Mouse (Mus musculus): ENCODE results near the gene Ktn1.

The Ktn1 gene

DNA sequence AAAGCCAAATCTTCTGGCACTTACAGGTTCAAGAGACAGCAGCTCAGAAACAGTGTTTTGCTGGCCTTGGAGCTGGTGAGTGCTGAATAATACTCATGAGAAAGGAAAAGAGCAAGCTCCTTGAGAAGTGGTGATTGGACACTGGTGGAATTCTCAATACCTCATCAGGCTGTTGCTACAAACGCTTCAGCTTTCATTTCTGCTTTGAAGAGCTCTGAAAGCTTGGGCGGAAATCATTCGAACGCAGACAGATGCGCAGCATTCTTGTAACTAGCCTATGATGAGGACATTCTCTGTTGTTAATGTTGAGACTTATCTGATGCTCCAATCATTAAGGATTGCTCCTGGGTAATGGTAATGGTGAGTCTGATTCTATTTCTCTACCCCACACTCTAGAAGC lies at the start of gene Ktn1:
Ktn1 (plus strand) TSS at position 231 of the 400 bp plus-strand sequence.
- no peak for DNase-seq (ENCODE audit: low spot score in 2 of 2)

DNA sequence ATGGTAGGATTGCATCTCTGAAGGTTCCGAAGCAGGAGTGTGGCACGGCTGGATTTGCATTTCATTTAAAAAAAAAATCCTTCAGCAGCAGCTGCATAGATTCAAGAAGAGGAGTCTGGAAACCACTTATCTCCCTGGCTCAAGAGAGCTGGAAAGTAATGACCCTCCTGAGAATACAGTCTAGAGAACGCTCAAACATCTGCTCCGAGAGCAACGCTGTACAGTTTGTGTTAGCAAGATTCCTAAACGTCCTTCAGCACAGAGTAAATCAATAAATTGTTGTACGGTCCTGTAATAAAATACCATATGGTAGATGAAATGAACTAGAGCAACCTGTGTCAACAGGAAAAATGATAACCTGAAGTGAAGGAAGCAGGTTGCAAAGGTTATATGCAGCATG lies 35.0 kb upstream of the Ktn1 start:
- no peak for DNase-seq (ENCODE audit: low spot score in 2 of 2)

DNA sequence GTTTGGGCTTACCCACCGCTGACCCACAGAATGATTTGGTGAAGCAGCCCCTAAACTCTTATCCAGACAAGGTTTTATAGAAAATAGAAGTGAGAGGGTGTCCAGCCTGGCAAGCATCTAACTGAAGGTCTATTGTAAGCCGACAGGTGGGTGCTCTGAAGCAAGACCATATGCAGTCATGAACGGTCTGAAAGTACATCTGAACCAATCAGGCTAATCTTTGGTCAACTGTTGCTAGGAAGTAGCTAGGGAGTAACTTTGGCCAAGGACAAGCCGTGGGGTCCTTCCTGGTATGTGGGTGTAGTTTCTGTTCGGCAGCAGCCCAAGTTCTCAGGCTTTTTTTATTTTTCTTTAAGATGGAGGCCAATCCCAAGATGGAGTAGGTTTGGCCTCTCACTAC lies 29.4 kb upstream of the Ktn1 start:
- DNase-seq (ENCODE audit: low spot score in 2 of 2), result no peak

DNA sequence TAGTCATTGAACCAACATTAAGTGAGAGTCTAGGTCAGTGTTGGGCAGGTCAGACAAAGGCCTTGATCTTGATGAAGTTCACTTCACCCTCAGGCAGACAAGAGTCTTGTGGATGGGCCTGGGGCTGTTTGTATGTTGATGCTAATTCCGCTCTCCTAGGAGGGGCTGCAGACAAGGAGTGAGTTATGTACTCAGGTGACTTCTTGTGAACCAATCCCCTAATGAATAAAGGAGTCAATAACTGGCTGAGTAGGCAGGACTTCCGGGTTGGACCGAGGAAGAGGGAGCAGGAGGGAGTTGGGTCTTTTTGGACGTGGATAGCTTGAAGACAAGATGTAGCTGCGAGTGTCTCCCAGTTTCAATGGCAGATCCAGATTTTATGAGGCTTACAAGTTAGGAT lies 26.3 kb upstream of the Ktn1 start:
- DNase-seq (ENCODE audit: low spot score in 2 of 2), result no peak

DNA sequence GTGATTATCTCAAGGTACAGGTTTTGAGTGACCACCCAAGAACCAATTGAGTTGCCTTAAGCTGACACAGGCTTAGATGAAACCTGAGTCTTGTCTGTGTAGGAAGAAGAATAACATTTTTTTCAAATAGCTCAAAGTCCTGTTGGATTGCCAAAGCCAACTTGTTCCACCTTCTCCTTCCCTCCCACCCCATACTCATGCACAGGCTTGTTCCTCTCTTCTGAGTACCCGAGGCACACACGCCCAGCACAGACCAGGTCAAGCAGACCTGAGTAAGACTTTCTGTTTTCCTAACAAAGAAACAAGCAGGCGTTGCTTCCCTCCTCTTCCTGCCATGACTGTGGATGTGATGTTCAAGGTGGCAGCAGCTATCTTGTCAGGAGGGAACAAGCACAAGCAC lies 23.4 kb upstream of the Ktn1 start:
- no peak for DNase-seq (ENCODE audit: low spot score in 2 of 2)

DNA sequence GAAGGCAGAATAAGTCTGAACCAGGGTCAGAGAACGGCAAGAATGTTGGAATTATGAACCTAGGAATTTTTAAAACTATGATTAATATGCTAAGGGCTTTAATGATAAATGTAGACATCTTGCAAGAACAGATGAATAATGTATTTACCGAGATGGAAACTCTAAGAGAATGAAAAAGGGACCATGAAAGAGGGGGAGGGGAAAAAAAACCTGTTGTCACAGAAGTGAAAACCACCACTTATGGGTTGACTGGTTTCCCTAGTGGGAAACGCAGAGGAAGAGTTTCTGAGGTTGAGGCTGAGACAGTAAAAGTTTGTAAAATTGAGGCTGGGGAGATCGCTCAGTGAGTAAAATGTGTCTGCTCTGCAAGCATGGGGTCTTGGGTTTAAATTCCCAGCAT lies 22.1 kb upstream of the Ktn1 start:
- no peak for DNase-seq (ENCODE audit: low spot score in 2 of 2)

DNA sequence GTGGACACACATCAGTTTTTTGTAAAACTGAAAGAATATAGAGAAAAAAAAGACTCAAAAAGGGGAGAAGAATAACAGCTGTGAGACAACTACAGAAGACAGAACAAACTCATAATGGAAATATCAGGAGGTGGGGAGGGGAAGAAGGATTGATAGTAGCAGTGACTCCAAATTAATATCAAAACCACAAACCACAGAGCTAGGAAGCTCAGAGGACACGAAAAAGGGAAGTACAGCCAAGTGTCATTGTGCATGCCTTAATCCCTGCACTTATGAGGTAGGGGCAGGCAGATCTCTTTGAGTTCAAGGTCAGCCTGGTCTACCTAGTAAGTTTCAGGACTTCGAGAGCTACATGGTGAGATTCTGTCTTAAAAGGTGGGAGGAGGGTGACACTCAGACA lies 21.4 kb upstream of the Ktn1 start:
- DNase-seq (ENCODE audit: low spot score in 2 of 2), result no peak

DNA sequence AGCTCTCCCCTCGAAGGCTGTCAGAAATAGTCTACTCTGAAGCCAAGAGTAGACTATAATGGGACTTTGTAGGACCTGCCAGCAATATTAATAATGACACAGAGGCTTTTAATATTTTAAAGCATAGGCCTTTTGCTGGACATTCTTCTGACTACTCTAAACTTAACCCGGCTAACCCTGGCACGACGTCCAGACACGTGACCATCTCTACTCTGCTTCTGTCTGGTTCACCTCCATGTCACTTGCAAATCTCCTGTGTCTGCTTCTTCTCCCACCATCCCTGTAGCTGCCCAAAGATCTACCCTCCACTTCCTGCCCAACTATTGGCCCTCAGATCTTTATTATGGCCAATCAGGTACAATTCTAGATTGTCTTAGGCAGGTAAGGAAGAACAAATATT lies 20.9 kb upstream of the Ktn1 start:
- DNase-seq (ENCODE audit: low spot score in 2 of 2), result no peak

DNA sequence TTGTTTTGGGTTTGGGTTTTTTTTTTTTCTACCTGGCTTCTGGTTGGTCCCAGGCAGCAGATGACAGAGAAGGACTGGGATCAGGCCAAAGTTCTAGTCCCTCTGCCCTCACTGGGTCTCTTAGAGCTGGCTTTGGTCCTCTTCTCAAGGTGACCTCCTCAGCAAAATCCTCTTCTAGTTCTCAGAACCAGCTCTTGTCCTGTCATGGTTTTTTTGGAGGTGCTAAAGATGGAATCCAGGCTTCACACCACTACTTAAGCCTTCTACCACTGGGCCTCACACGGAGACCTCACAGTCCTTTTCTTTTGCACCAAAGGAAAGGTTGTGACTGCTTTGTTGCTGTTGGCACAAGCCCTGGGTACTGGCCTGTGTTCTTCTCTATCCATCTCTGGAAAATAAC lies 15.8 kb upstream of the Ktn1 start:
- no peak for DNase-seq (ENCODE audit: low spot score in 2 of 2)

DNA sequence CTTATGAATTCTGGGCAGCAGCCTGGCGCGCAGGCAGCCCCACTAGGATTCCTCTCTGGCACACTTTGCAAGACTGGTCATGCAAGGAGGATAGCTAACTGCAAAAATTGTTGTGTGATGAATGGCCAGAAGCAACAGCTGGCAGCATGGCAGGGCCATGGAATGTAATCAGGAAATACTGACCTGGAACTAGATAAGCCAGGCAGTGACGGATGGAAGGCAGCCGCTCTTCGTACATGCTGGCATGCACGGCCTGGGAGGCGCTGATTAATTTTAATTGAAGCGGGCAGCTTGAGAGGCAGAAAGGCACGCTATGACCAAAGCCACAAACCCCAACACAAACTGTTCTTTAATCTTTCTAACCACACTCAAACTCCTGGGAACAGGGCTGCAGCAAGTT lies 13.8 kb upstream of the Ktn1 start:
- DNase-seq (ENCODE audit: low spot score in 2 of 2), result peak in 1 of 2 experiments; percentile 17

DNA sequence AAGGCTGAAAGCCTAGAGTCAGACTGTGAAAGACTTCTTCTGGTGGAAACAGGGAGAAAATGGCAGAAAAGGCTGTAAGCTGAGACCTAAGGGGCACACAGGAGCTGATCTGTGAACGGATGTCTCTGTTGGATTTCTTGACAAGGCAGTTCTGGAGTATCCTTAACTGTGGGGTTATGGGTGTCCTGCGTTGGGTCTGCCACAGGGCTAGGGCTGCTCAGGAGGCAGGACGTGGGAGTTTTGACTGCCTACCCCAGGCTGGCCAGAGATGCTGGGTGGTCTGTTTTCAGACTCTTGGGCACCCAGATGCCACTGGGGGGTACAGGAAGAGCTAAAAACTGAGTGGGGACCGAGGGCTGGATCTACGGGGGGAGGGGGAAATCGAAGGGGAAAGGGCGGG lies 13.4 kb upstream of the Ktn1 start:
- DNase-seq (ENCODE audit: low spot score in 2 of 2), result no peak

DNA sequence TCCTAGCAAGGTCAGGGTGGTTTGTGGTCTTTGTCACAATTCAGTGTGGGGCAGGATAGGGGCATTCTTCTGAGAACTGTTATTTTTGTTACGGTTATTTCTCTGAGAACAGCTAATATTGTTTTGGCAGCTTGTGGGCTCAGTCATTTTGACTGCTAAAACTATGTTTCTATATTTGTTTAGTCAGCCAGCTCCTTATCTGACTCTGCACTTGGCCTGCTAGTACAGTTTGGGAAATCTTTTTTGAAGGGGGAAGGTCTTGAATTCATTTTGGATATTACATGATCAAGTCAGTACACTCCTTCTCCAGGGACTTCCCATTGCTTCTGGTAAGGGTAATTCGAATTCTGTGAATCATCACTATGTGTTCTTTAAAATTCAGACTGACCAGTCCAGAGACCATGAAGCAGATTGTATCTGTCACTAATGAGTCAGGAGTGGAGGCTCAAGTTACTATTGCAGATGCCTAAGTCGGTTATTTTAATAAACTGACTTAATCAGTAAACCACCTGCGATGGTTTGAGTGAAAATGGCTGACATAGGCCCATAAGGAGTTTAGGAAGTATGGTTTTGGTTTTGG lies 9.8 kb upstream of the Ktn1 start:
- DNase-seq (ENCODE audit: low spot score in 2 of 2), result no peak

DNA sequence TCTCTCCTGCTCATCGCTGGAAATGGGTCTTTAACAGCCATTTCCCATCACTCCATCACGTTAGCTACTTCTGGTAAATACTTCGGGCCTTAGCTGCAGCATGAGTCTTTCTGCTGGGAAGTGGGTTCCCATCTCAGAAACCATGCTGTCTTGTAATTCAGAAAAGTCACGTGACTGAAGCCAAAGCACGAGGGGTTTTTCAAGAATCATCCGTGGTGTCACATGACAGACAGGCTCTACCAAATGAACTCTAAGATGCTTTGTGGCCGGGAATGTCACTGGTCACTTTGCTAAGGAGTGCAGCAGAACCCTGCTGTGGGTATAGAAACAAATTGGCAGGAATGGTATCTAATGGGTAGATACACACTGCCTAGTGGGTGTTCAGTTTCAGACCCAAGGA lies 2.6 kb upstream of the Ktn1 start:
- no peak for DNase-seq (ENCODE audit: low spot score in 2 of 2)

DNA sequence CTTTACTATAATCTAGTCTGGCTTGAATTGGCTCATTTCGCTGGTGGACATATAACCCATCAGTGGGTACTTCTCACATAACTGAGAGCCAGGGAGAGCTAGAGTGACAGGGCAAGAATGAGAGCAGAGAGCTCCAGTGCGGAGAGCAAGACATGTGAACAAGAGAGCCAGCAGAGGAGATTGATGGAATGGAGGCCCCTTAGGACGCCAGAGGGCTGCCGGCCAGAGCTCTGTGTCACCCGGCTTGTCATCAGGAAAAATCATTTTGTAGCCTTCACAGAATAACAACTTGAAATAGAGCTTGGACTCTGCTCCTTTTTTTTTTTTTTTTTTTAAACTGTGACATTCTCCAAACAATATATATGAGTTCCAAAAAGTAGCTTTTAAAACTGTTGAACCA lies 2.0 kb upstream of the Ktn1 start:
- no peak for DNase-seq (ENCODE audit: low spot score in 2 of 2)

DNA sequence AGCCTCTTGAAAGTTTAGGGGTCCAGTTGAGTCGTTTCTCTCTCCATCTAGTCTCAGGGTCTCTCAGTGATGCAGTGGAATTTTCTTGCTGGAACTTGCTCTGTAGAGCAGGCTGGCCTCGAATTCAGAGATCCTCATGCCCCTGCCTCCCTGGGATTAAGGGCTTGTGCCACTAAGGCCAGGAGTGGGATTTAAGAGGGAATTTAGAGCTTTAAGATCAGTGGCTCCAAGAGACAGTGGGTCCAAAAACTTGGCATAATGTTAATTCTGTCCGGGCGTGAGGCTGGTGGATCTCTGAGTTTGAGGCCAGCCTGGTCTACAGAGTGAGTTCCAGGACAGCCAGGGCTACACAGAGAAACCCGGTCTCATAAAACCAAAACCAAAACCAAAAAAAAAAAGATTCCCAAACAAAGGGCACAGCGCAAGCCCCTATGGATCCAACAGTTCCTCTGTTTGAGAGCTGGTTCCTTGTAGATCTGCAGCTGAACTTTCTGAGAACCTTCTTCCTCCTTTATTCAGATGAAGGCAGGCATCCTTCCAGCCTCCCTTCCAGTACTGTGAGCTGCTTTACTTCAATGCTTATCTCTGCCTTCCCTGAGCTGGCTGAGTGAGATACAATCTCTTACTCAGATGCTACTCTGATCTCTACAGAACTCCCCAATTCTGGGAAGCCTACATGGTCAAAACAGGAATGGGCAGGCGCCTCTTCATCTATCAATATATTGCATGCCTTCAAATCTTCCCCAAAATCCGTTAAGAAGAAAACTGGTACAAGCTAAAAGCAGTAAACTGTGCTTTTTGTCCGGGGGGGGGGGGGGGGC lies 1.3 kb upstream of the Ktn1 start:
- no peak for DNase-seq (ENCODE audit: low spot score in 2 of 2)

DNA sequence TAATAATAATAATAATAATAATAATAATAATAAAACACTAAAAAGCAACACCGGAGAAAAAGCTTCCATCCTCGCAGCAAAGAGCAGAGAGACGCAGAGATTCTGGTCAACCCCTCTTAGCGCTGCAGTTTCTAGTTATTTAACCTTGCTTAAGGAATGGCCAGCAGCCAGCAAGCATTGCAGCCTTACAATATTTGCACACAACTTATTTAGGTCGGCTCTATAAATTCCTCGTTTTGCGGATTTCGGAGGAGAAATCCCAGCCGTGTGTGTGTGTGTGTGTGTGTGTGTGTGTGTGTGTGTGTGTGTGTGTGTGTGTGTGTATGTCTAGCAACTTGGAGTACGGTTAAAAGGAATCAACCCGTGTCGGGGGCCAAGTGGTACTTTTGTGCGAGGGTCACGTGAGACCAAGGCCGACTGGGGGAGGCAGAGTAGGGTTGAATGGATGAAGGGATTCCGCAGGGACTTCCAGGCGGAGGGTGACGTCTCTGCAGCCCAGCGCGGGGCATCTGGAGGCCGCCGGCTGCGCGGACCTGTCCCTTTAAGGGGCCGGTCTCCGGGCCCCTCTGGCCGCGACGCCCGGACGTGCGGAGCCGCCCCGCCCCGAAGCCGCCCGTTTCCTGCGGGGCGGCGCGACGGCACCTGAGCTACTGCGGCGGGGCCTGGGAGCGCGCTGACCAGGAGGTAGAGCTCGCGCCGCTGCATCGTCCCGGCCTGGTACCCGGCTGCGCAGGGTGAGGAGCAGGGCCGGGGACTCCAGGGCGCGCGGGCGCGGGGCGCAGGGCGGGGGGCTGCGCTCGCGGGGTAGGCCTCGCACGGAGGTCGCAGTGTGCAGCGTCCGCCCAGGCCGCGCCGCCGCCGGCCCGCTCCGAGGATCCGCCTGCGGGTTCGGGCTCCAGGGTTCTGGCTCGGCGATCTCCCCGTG lies 720 bp downstream of the Ktn1 start:
- DNase-seq (ENCODE audit: low spot score in 2 of 2), result peak; percentile 63 to 84

DNA sequence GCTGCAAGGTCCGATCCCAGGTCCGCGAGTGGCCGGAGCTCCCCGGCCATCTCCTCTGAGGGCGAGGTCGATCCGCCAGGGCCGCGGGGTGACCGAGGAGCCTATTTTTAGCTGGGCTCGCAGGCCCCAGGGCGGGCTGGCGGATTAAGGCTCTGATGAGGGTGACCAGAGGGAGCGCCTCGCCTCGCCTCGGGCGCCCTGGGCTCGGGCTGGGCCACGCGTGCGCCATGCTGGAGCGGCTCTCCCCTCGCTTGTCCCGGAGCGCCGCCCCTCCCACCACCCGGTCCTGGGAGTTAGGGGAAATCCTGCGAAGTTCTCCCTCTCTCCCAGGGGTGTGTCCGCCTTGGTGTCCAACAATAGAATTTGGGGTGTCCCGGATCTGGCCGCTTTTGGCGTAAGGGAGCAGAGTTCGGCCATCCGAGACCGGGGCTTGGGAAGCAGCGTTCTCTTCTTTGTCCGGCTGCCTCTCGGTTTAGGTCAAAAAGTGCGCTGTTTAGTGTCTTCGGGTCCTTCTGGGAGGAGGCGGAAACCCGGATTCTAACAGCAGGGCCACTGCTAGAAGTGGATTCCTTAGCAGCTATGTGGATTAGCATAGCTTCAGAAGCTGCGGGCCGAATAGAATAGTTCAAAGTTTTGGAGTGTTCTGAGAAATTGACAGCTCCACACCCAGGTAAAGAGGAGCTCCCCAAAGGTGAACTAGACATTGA lies 1.5 kb downstream of the Ktn1 start:
- peak; percentile 43 to 79 for DNase-seq (ENCODE audit: low spot score in 2 of 2)

DNA sequence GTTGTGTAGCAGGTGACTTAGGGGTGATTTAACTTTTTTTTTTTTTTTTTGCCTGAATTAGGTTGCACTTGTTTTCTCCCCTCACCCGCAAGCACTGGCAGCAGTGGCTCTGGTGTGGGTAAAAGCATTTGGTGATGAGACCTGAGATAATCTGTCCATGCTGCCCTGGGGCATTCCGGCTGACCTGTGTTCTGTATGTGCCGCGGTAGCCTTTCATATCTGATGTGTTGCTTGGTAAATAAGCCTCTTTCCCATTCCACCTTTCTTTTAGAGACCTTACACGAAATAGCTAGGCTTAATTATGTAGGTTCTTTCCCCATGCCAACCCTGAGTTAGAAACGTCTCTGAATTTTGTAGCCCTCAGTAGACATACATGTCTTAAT lies 2.1 kb downstream of the Ktn1 start:
- DNase-seq (ENCODE audit: low spot score in 2 of 2), result no peak

DNA sequence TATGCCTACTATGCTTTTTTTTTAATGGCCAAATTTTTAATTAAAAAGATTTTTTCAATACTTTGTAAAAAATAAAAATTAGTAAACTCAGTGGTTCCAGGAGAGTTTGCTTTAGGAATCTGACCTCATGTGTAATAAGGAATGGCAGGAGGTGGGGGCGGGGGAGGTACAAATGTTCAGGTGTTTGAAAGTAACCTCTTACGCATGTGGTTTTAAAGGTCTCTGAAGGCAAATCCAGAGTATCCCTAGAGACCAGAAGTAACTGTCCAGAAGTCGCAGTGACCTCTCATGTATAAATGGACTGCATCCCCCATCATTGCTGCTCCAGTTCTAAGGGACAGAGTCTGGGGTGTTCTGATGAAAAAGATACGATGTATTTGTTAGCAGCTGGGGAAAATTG lies 3.0 kb downstream of the Ktn1 start:
- no peak for DNase-seq (ENCODE audit: low spot score in 2 of 2)

DNA sequence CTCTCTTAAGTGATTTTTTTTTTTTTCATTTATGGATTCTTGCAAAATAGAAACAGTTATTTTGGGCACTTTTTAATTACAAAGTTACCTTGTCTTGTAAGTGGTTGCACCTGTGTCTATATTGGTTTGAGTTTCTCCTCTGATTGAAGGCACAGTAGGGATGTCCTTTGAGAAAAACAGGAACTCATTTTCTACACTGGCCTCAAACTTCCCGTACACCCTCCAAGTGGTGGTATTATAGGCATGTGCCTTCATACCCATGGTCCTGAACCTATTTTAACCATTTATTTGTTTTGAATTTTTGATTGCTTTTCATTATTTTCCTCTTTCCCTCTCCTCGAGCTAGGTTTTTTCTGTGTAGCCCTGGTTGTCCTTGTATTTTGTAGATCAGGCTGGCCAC lies 7.2 kb downstream of the Ktn1 start:
- no peak for DNase-seq (ENCODE audit: low spot score in 2 of 2)

DNA sequence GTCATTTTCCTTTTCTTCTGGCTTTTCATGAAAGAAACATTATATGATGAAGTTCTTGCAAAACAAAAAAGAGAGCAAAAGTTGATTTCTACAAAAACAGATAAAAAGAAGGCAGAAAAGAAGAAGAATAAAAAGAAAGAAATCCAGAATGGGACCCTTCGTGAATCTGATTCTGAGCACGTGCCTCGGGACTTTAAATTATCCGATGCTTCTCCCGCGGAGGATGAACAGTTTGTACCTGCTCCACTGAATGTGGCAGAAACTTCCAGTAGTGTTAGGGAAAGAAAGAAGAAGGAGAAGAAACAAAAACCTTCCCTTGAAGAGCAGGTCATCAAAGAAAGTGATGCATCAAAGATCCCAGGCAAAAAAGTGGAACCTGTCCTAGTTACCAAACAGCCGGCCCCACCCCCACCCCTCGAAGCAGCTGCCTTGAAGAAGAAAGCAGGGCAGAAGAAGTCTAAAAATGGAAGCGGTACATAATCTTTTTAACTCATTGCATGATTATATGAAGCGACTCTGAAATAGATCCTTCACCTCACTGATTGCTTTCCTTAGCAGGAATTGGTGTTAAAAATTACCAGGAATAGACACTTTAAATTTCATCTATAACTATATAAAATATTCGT lies 15.7 kb downstream of the Ktn1 start:
- DNase-seq (ENCODE audit: low spot score in 2 of 2), result no peak

DNA sequence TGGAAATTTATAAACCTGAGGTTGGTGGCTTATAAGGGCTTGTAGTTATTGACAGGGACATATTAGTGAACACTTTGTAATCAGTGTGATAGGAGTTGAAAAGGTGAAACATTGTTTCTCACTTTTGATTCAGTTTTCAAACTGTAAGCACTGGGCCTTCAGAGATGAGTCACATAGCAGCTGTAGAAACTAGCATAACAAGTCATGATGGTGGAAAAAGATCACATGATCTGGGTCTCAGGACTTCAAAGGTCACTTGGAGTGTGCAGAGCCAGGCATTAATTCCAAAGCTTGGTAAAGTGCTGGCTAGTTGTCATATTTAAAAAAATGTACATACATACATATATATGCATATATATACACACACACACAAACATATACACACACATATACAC lies 16.2 kb downstream of the Ktn1 start:
- DNase-seq (ENCODE audit: low spot score in 2 of 2), result no peak

Data from spleen, postnatal 4 days (tissue).